ENCODE assay signal across 8 mouse cellular contexts in genomic region chr2:147012141-147012622, GRCm38 (mm10). TPM values are rescaled to one million over a fixed set of nuclear protein-coding genes. Genes with fewer than 3 reads are reported as not detected.
A peak's percentile ranks its signal among the peaks of the same experiment; 100 is the strongest.
DNase-seq lines count a peak whose midpoint lies in the region; ATAC-seq and TF ChIP-seq lines count a peak whose summit lies in the region.

No protein-coding gene starts in this region.

- no peaks in the 10 kb centered on the region for H3K36me3 ChIP-seq in forebrain, embryonic 13.5 days (ENCODE audit: poor library complexity, severe bottlenecking)
- H3K36me3 ChIP-seq in limb, embryonic 10.5 days, result peaks cover 28% of the 10 kb centered on the region
- H3K36me3 ChIP-seq in neural tube, embryonic 13.5 days, result no peaks in the 10 kb centered on the region

- ATAC-seq in forebrain, embryonic 13.5 days, result peak; percentile 7; the same call in 1 of the 2 replicates
- ATAC-seq in neural tube, embryonic 13.5 days (ENCODE audit: low read depth), result 0 out of 2 replicates have a peak, but pooled peaks have one; percentile 3

- no peak for TF ChIP-seq CTCF in layer of hippocampus, adult 2 months (conservative IDR thresholded peaks at IDR 0.05)

- DNase-seq in layer of hippocampus, adult 2 months (ENCODE audit: low spot score in 2 of 2), result no peak
- no peak for DNase-seq in layer of hippocampus, postnatal 36 days
- DNase-seq in ZHBTc4 (ENCODE audit: low read depth, low spot score), result peak; percentile 38
- DNase-seq in limb, embryonic 10.5 days (ENCODE audit: low spot score), result no peak
- no peak for DNase-seq in ovary, postnatal 10 days (ENCODE audit: low spot score)
- no peak for DNase-seq in gastrocnemius, adult 8-10 months (ENCODE audit: low spot score in 2 of 2)

- H3K4me1 ChIP-seq in forebrain, embryonic 13.5 days, result peaks cover 25% of the 10 kb centered on the region
- peaks cover 14% of the 10 kb centered on the region for H3K4me1 ChIP-seq in limb, embryonic 10.5 days
- H3K4me1 ChIP-seq in neural tube, embryonic 13.5 days (replicated peaks), result peaks cover 30% of the 10 kb centered on the region

- H3K4me2 ChIP-seq in forebrain, embryonic 13.5 days, result peak overlapping the region; percentile 56
- peak overlapping the region; percentile 73 for H3K4me2 ChIP-seq in neural tube, embryonic 13.5 days

- no peaks in the 10 kb centered on the region for H3K27me3 ChIP-seq in forebrain, embryonic 13.5 days
- no peaks in the 10 kb centered on the region for H3K27me3 ChIP-seq in limb, embryonic 10.5 days (ENCODE audit: low read depth, poor library complexity, severe bottlenecking)
- no peaks in the 10 kb centered on the region for H3K27me3 ChIP-seq in neural tube, embryonic 13.5 days

- H3K27ac ChIP-seq in layer of hippocampus, adult 2 months, result peak overlapping the region; percentile 97
- H3K27ac ChIP-seq in forebrain, embryonic 13.5 days, result peak overlapping the region; percentile 99
- H3K27ac ChIP-seq in limb, embryonic 10.5 days, result peak overlapping the region; percentile 97
- H3K27ac ChIP-seq in neural tube, embryonic 13.5 days (replicated peaks), result peak overlapping the region; percentile 97

- H3K9me3 ChIP-seq in forebrain, embryonic 13.5 days (replicated peaks), result no peaks in the 10 kb centered on the region
- no peaks in the 10 kb centered on the region for H3K9me3 ChIP-seq in limb, embryonic 10.5 days (replicated peaks)
- H3K9me3 ChIP-seq in neural tube, embryonic 13.5 days, result no peaks in the 10 kb centered on the region

- peak overlapping the region; percentile 86 for H3K4me3 ChIP-seq in layer of hippocampus, adult 2 months
- H3K4me3 ChIP-seq in forebrain, embryonic 13.5 days, result peak overlapping the region; percentile 70
- peak overlapping the region; percentile 78 for H3K4me3 ChIP-seq in limb, embryonic 10.5 days
- H3K4me3 ChIP-seq in neural tube, embryonic 13.5 days, result peak overlapping the region; percentile 73

- peak overlapping the region; percentile 84 for H3K9ac ChIP-seq in forebrain, embryonic 13.5 days
- H3K9ac ChIP-seq in neural tube, embryonic 13.5 days, result peak overlapping the region; percentile 80

- WGBS in forebrain, embryonic 13.5 days, result 51% methylated on average over 7 of the region's 7 CpGs
- 62% methylated on average over 7 of the region's 7 CpGs for WGBS in limb, embryonic 10.5 days
- 53% methylated on average over 7 of the region's 7 CpGs for WGBS in neural tube, embryonic 13.5 days

RNA-seq across cellular contexts. Expression of gene Xrn2, which starts 0.6 kb away (rescaled TPM):
- 10 to 100 TPM; 46.6 to 47.5 TPM for total RNA-seq in layer of hippocampus, adult 2 months (2021)
- 10 to 100 TPM; 44.3 to 47.2 TPM for total RNA-seq in layer of hippocampus, postnatal 36 days (2021)
- 86.8 and 95.3 TPM in 2 replicates for polyA plus RNA-seq in forebrain, embryonic 13.5 days (2015; fragmentation: Nextera tagmentation; extraction: Ambion mirVana)
- 83.7 and 91.2 TPM in 2 replicates for polyA plus RNA-seq in limb, embryonic 10.5 days (2016; fragmentation: Nextera tagmentation; extraction: Ambion mirVana)
- 73.1 and 76.7 TPM in 2 replicates for polyA plus RNA-seq in neural tube, embryonic 13.5 days (2015; fragmentation: Nextera tagmentation; extraction: Ambion mirVana)
- 10 to 100 TPM; 10.7 to 12.7 (median 11.4) TPM for total RNA-seq in gastrocnemius, adult 8-10 months (2022)
